Mouse (Mus musculus): ENCODE measurements around the gene Rnls. TPM values are rescaled to one million over a fixed set of nuclear protein-coding genes. Genes with fewer than 3 reads are reported as not detected.

Rnls gene
- total RNA-seq, 2 experiments from 2014 or later: 2.5 TPM; not detected in 1

Other genes starting within 250 kb of the Rnls start
- gene Lipo4, start 125.5 kb upstream of the Rnls start, total RNA-seq (2015; ENCODE audit: low replicate concordance): not detected in 2 replicates
- not detected in 2 replicates for gene Lipo4, start 125.5 kb upstream of the Rnls start, total RNA-seq (2017; ENCODE audit: low replicate concordance)
- not detected in 2 replicates for gene Gm8978, start 233.0 kb upstream of the Rnls start, total RNA-seq (2015; ENCODE audit: low replicate concordance)
- gene Gm8978, start 233.0 kb upstream of the Rnls start, total RNA-seq (2017; ENCODE audit: low replicate concordance): not detected in 2 replicates

Data from erythroblast, adult 5-6 weeks (primary cell).